Mouse (Mus musculus): ENCODE data around the gene Hist1h2bq.
"Not testable (repeated sequence)": the region's sequence is repeated elsewhere in the genome, so short reads cannot be mapped to it uniquely, and the experiment has no call there.

Hist1h2bq gene

DNA sequence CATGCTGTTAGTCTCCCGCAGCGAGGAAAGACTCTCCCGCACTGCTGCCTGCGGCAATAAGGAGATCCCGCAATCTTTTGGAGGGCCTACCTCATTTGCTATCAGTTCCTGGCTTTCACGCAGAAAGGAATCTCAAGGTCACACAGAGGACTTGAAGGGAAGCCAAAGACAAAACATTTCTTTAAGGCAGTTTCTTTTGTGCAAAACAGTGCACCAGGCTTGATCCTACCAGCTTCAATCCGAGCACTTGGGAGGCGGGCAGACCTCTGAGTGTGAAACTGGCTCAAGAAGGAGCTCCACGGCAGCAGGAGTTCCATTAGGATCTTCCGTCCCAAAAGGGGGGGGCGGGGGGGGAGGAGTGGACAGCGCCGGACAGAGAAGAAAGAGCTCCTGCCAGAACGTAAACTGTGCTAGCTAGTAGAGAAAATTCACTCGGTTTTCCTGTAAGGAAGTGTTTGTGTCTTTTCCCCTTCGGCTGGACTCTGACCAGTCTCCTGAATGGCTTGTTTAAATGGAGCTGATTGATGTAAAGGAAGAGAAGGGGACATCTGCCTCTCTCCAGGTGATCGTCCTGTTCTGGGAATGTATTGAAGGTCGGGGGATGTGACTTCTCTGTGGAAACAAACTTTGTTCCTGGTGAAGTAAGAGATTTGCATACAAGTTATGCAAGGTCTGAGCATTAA lies 19.3 kb downstream of the Hist1h2bq start:
- Histone ChIP-seq H3K36me3 (ENCODE audit: insufficient read depth, low read length) (no peaks in the 10 kb centered on the region), H3K9me3 (ENCODE audit: low read length) (no peaks in the 10 kb centered on the region), H3K4me1 (replicated peaks; ENCODE audit: low read depth, low read length) (peaks cover 52% of the 10 kb centered on the region), H3K4me3 (replicated peaks; ENCODE audit: low read length) (peak overlapping the region; percentile 57; the same call in 1 of the 2 replicates), H3K27me3 (ENCODE audit: insufficient read depth, low read length) (no peaks in the 10 kb centered on the region)
- TF ChIP-seq CTCF (conservative IDR thresholded peaks at IDR 0.05; ENCODE audit: low read length), result no peak
- TF ChIP-seq POU5F1 (IDR thresholded peaks at IDR 0.05; ENCODE audit: borderline replicate concordance, low read length), result peak; percentile 43; the same call in 1 of the 2 replicates
- TF ChIP-seq NANOG (IDR thresholded peaks at IDR 0.05; ENCODE audit: borderline replicate concordance, low read length), result peak; percentile 12; the same call in 1 of the 2 replicates

DNA sequence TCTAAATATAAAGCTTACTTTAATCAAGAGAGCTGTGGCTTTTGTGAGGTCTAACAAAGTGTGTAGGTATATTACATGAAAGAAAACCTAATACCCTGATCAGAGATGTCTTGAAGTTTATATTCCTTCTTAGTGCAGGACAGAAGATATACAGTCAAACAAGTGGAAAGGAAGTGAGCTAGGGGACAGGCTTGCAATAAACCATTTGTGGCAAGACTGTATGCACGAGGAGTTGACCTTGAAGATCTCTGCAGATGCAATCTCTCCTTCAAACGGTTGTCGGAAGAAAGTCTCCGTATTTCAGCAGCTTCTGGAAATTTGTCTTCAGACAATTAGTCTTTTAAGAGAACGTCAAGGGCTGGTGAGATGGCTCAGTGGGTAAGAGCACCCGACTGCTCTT lies 20.1 kb downstream of the Hist1h2bq start:
- H3K36me3 ChIP-seq (ENCODE audit: insufficient read depth, low read length), result no peaks in the 10 kb centered on the region

DNA sequence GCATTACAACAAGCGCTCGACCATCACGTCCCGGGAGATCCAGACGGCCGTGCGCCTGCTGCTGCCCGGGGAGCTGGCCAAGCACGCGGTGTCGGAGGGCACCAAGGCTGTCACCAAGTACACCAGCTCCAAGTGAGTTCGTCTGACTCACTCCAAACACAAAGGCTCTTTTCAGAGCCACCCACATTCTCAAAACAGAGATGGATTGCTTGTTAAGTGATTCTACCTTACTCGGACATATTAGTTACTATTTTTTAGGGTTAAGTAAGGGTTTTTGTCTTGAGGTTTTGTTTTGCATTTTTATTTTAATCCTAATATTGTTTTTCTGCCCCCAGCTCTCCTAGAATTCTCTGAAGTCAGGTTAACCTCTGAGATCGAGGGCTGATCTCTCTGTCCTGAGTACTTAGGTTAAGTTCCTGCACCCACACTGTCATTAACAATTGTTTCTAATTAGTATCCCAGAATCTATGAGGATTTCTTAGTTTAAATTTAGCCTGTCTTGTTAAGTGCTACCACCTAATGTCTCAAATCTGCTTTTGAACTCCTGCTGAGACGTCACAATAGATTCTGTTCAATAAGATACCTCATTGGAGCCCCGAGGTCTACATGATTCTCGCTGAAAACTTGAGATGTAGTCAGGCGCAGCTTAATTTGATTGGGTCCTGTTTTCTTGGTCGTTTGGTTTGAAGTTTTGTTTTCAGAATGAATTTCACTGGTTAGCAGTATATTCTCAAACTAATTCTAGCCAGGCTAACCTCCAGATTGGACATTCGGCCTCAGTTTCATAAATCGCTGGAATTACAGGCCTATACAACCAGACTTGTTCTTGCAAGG lies 22.0 kb downstream of the Hist1h2bq start:
- Histone ChIP-seq H3K4me1 (replicated peaks; ENCODE audit: low read depth, low read length) (peaks cover 74% of the 10 kb centered on the region), H3K27me3 (ENCODE audit: insufficient read depth, low read length) (no peaks in the 10 kb centered on the region)
- TF ChIP-seq CTCF (conservative IDR thresholded peaks at IDR 0.05; ENCODE audit: low read length) (no peak), NANOG (IDR thresholded peaks at IDR 0.05; ENCODE audit: borderline replicate concordance, low read length) (no peak), POU5F1 (IDR thresholded peaks at IDR 0.05; ENCODE audit: borderline replicate concordance, low read length) (no peak)

More for the DNA sequence above, 20.1 kb downstream of the Hist1h2bq start:
- Histone ChIP-seq H3K27me3 (ENCODE audit: insufficient read depth, low read length) (no peaks in the 10 kb centered on the region), H3K9me3 (ENCODE audit: low read length) (no peaks in the 10 kb centered on the region), H3K4me3 (replicated peaks; ENCODE audit: low read length) (no peak overlapping the region), H3K4me1 (replicated peaks; ENCODE audit: low read depth, low read length) (peaks cover 60% of the 10 kb centered on the region)
- no peak for TF ChIP-seq NANOG (IDR thresholded peaks at IDR 0.05; ENCODE audit: borderline replicate concordance, low read length)
- TF ChIP-seq POU5F1 (IDR thresholded peaks at IDR 0.05; ENCODE audit: borderline replicate concordance, low read length), result no peak
- no peak for TF ChIP-seq CTCF (conservative IDR thresholded peaks at IDR 0.05; ENCODE audit: low read length)

DNA sequence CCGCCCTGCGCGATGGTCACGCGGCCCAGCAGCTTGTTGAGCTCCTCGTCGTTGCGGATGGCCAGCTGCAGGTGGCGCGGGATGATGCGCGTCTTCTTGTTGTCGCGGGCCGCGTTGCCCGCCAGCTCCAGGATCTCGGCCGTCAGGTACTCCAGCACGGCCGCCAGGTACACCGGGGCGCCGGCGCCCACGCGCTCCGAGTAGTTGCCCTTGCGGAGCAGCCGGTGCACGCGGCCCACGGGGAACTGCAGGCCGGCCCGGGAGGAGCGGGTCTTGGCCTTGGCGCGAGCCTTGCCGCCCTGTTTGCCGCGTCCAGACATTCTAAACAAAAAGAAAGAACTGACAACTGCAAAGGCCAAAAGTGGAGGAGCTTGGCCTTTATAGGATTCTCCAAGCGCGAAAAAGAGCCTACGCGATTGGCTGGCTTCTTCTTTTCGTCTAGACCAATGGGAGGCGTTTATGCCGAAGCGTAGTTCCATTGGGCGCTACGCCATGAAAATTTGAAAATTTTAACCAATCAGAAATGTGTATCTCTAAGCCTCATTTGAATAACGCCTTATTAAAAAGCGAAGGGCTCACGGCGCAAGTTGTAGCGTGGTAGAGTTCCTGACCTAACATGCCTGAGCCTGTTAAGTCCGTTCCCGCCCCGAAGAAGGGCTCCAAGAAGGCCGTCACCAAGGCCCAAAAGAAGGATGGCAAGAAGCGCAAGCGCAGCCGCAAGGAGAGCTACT lies 22.9 kb downstream of the Hist1h2bq start, which contains the start of the genes Hist1h2an and Hist1h2bp:
Gene Hist1h2an, minus strand, starts transcription at position 320 of the 731 bp plus-strand sequence.
Gene Hist1h2bp, plus strand, starts transcription at position 563 of the 731 bp plus-strand sequence.
- Histone ChIP-seq H3K4me1 (replicated peaks; ENCODE audit: low read depth, low read length) (peaks cover 72% of the 10 kb centered on the region), H3K4me3 (replicated peaks; ENCODE audit: low read length) (peak within 1 kb of the TSS; percentile 69)
- not testable (repeated sequence) for H3K36me3 ChIP-seq (ENCODE audit: insufficient read depth, low read length)

More for the DNA sequence above, 22.0 kb downstream of the Hist1h2bq start:
- Histone ChIP-seq H3K36me3 (ENCODE audit: insufficient read depth, low read length) (no peaks in the 10 kb centered on the region), H3K9me3 (ENCODE audit: low read length) (no peaks in the 10 kb centered on the region), H3K4me3 (replicated peaks; ENCODE audit: low read length) (peak overlapping the region; percentile 63)

DNA sequence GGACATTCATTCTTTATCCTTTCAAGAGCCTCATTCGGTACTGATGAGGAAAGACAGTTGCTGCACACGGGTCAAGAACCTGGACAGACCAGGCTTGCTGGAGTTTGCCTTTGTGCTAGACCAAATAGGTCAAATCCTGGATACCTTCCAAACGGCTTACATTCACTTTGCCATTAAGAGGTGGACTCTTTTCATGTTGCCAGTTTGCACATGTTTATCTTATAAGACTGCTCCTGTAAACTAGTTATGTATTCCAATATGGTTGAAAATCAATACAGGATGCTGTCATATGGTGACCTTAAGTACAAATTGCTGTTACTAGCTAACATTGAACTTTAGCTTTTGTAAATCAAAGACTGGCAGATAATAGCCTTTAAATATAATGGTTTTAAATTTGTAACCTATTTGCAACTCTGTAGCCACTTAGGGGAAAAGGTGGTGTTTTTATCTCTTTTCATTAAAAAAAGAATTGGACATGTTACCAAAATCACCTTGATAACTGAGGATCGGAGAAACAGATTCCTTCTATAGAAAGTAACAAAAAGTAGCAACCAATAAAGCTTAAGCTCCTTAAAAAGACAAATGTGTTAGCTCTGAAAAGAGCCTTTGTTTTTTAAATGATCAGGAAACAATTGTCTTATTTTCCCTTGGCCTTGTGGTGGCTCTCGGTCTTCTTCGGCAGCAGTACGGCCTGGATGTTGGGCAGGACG lies 23.7 kb downstream of the Hist1h2bq start:
- H3K4me3 ChIP-seq (replicated peaks; ENCODE audit: low read length), result peak overlapping the region; percentile 69
- H3K9me3 ChIP-seq (ENCODE audit: low read length), result no peaks in the 10 kb centered on the region
- TF ChIP-seq NANOG (IDR thresholded peaks at IDR 0.05; ENCODE audit: borderline replicate concordance, low read length), result peak; percentile 26; the same call in 1 of the 2 replicates
- TF ChIP-seq POU5F1 (IDR thresholded peaks at IDR 0.05; ENCODE audit: borderline replicate concordance, low read length), result no peak
- TF ChIP-seq CTCF (conservative IDR thresholded peaks at IDR 0.05; ENCODE audit: low read length), result no peak
- H3K4me1 ChIP-seq (replicated peaks; ENCODE audit: low read depth, low read length), result peaks cover 70% of the 10 kb centered on the region
- no peaks in the 10 kb centered on the region for H3K36me3 ChIP-seq (ENCODE audit: insufficient read depth, low read length)
- no peaks in the 10 kb centered on the region for H3K27me3 ChIP-seq (ENCODE audit: insufficient read depth, low read length)

More for the DNA sequence above, 22.9 kb downstream of the Hist1h2bq start, which contains the start of the genes Hist1h2an and Hist1h2bp:
- H3K27me3 ChIP-seq (ENCODE audit: insufficient read depth, low read length); H3K9me3 ChIP-seq (ENCODE audit: low read length): not testable (repeated sequence)

DNA sequence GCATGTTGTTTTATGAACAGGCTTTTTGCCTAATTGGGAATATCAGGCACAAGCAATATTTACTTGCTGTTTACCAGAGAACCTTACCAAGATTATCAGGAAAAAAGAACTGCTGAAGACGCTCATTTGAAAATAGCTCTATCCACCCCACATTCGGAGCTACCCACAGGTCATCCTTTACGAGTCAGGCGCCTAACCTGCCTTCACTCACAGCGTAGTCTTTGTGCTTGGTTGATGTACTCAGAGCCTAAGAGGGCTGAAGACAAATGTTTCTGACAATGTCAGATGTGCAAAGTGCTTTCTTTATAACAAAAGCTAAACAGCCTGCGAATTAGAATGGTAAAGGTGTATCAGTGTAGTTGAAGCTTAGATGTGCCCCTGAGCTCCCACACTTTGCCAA lies 25.7 kb downstream of the Hist1h2bq start:
- TF ChIP-seq POU5F1 (IDR thresholded peaks at IDR 0.05; ENCODE audit: borderline replicate concordance, low read length) (no peak), NANOG (IDR thresholded peaks at IDR 0.05; ENCODE audit: borderline replicate concordance, low read length) (no peak), CTCF (conservative IDR thresholded peaks at IDR 0.05; ENCODE audit: low read length) (no peak)
- Histone ChIP-seq H3K36me3 (ENCODE audit: insufficient read depth, low read length) (no peaks in the 10 kb centered on the region), H3K27me3 (ENCODE audit: insufficient read depth, low read length) (no peaks in the 10 kb centered on the region), H3K4me3 (replicated peaks; ENCODE audit: low read length) (peak overlapping the region; percentile 73), H3K4me1 (replicated peaks; ENCODE audit: low read depth, low read length) (peaks cover 61% of the 10 kb centered on the region), H3K9me3 (ENCODE audit: low read length) (no peaks in the 10 kb centered on the region)

DNA sequence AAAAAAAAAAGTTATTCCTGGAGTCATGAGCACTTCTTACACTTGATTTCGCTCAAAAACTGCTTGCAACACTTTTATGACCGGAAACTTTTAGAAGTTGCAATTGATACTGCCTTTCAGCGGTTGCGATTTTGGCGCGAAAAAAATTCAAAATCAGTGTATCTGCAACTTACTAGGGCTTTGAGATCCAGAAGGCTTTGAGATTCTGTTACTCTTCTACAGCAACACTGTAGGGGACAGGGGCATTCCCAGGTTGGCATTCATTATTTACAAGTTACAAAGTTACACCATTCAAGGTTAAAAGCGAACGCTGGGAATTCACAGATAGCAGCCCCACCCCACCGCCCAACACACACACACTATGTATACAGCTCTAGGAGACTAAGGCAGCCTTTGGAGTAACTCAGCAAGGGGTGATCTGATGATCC lies 26.2 kb downstream of the Hist1h2bq start:
- TF ChIP-seq NANOG (IDR thresholded peaks at IDR 0.05; ENCODE audit: borderline replicate concordance, low read length), result peak; percentile 42; the same call in 1 of the 2 replicates
- TF ChIP-seq CTCF (conservative IDR thresholded peaks at IDR 0.05; ENCODE audit: low read length), result no peak
- Histone ChIP-seq H3K9me3 (ENCODE audit: low read length) (no peaks in the 10 kb centered on the region), H3K4me3 (replicated peaks; ENCODE audit: low read length) (peak overlapping the region; percentile 73), H3K4me1 (replicated peaks; ENCODE audit: low read depth, low read length) (peaks cover 58% of the 10 kb centered on the region), H3K27me3 (ENCODE audit: insufficient read depth, low read length) (no peaks in the 10 kb centered on the region), H3K36me3 (ENCODE audit: insufficient read depth, low read length) (no peaks in the 10 kb centered on the region)
